Mouse (Mus musculus) bone marrow macrophage, adult 2 months (primary cell): Measurements from ENCODE around the gene D8Ertd738e.

Experiments
- CTCF ChIP-seq: IDR thresholded peaks from 2 replicates; pipeline ENCODE4 v1.5.1; 2012; ENCODE audit warnings: low read depth, mild to moderate bottlenecking, low read length, moderate library complexity
- POLR2A ChIP-seq: IDR thresholded peaks from 2 replicates; pipeline ENCODE4 v1.6.1; 2012; ENCODE audit warnings: mild to moderate bottlenecking, low read depth, low read length, borderline replicate concordance

DNA sequence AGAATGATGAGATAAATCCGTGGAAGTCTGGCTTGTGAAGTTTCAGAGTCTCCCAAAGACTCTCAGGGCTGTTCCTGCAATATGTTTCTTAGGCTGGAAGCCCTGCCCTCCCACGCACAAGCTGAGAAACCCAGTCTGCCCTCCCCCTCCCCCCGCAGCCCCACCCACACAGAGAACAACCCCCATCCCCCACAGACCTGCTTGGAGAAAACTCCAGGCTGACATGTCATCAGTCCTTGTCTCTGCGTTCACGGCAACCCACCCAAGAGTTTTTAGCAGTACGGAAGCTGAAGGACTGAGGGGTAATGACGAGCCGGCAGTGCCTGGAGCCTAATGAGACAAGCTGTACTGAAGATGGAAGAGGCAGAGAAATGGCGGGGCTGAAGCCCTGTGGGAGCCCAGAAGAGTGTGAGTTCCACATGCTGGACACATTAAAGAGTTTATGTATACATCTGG is 35.1 kb upstream of the D8Ertd738e start:
- TF ChIP-seq CTCF = no peak
- TF ChIP-seq POLR2A = no peak
